Comparison of ENCODE assay signal across 15 mouse cellular contexts in genomic region chr3:126599335-126599734, GRCm38 (mm10). TPM values are rescaled to one million over a fixed set of nuclear protein-coding genes. Genes with fewer than 3 reads are reported as not detected.
DNase-seq lines count a peak whose midpoint lies in the region; ATAC-seq and TF ChIP-seq lines count a peak whose summit lies in the region.
"Had no signal": no experiment of that assay in that cellular context is flagged by ENCODE, and none has a peak within 500 bp of the region (broad histone marks: within the 10 kb centered on the region; RNA-seq: fewer than 3 reads in every experiment).

No protein-coding gene starts in this region.

- no peaks in the 10 kb centered on the region for H3K36me3 ChIP-seq in forebrain, postnatal 0 days (ENCODE audit: insufficient read depth)
- no peaks in the 10 kb centered on the region for H3K36me3 ChIP-seq in forebrain, embryonic 12.5 days (replicated peaks)
- 0 out of 2 replicates have a peak, but pooled peaks cover 4% of the 10 kb centered on the region for H3K36me3 ChIP-seq in hindbrain, embryonic 15.5 days
- H3K36me3 ChIP-seq in hindbrain, embryonic 10.5 days, result 0 out of 2 replicates have a peak, but pooled peaks cover 4% of the 10 kb centered on the region
- peaks cover 6% of the 10 kb centered on the region for H3K36me3 ChIP-seq in myocyte (ENCODE audit: control insufficient read depth, insufficient read depth)
- H3K36me3 ChIP-seq: liver, embryonic 12.5 days had no signal

- ATAC-seq in forebrain, postnatal 0 days, result no peak
- no peak for ATAC-seq in forebrain, embryonic 12.5 days (ENCODE audit: low FRiP score)
- ATAC-seq in hindbrain, embryonic 15.5 days (ENCODE audit: low FRiP score, low read depth), result no peak
- ATAC-seq: intestine, postnatal 0 days; liver, embryonic 12.5 days; Patski had no signal

- no peak overlapping the region for H3K27ac ChIP-seq in forebrain, postnatal 0 days (ENCODE audit: low read depth, low read length)
- H3K27ac ChIP-seq in forebrain, embryonic 12.5 days, result no peak overlapping the region
- H3K27ac ChIP-seq in hindbrain, embryonic 15.5 days (replicated peaks), result no peak overlapping the region
- no peak overlapping the region for H3K27ac ChIP-seq in hindbrain, embryonic 10.5 days
- H3K27ac ChIP-seq in embryonic fibroblast, embryonic 13.5 days (ENCODE audit: insufficient read depth, low read length), result peak overlapping the region; percentile 88
- H3K27ac ChIP-seq: liver, embryonic 12.5 days had no signal

- H3K4me1 ChIP-seq in forebrain, postnatal 0 days (ENCODE audit: insufficient read depth), result no peaks in the 10 kb centered on the region
- peaks cover 10% of the 10 kb centered on the region for H3K4me1 ChIP-seq in forebrain, embryonic 12.5 days
- H3K4me1 ChIP-seq in hindbrain, embryonic 15.5 days (replicated peaks), result peaks cover 22% of the 10 kb centered on the region; the same call in 1 of the 2 replicates
- H3K4me1 ChIP-seq in hindbrain, embryonic 10.5 days (replicated peaks), result peaks cover 16% of the 10 kb centered on the region
- H3K4me1 ChIP-seq in embryonic fibroblast, embryonic 13.5 days (ENCODE audit: control insufficient read depth, insufficient read depth, low read length), result peaks cover 2% of the 10 kb centered on the region; the same call in 1 of the 2 replicates

- H3K9me3 ChIP-seq in forebrain, postnatal 0 days (ENCODE audit: low read length), result no peaks in the 10 kb centered on the region; the same call in 1 of the 2 replicates
- H3K9me3 ChIP-seq in forebrain, embryonic 12.5 days, result no peaks in the 10 kb centered on the region
- no peaks in the 10 kb centered on the region for H3K9me3 ChIP-seq in hindbrain, embryonic 15.5 days
- no peaks in the 10 kb centered on the region for H3K9me3 ChIP-seq in hindbrain, embryonic 10.5 days
- H3K9me3 ChIP-seq: liver, embryonic 12.5 days had no signal

- no peak overlapping the region for H3ac ChIP-seq in myocyte (ENCODE audit: control insufficient read depth, insufficient read length)

- DNase-seq in forebrain, postnatal 0 days, result no peak
- no peak for DNase-seq in hindbrain, embryonic 10.5 days (ENCODE audit: low spot score)
- no peak for DNase-seq in layer of hippocampus, postnatal 14 days (ENCODE audit: low spot score in 2 of 2)
- DNase-seq: heart, adult 11 months; kidney, postnatal 10 days; layer of hippocampus, adult 9-11 months; left cerebral cortex, postnatal 4 days; lung, postnatal 14 days had no signal

- peak overlapping the region; percentile 85; the same call in 1 of the 2 replicates for H3K4me3 ChIP-seq in forebrain, postnatal 0 days (ENCODE audit: low read depth, low read length)
- no peak overlapping the region for H3K4me3 ChIP-seq in forebrain, embryonic 12.5 days (replicated peaks)
- peak overlapping the region; percentile 73 for H3K4me3 ChIP-seq in hindbrain, embryonic 15.5 days
- no peak overlapping the region for H3K4me3 ChIP-seq in hindbrain, embryonic 10.5 days
- no peak overlapping the region for H3K4me3 ChIP-seq in embryonic fibroblast, embryonic 13.5 days (ENCODE audit: insufficient read depth, low read length)
- no peak overlapping the region for H3K4me3 ChIP-seq in myocyte
- H3K4me3 ChIP-seq: liver, embryonic 12.5 days had no signal

- no peaks in the 10 kb centered on the region for H3K27me3 ChIP-seq in forebrain, postnatal 0 days (ENCODE audit: insufficient read depth, low read length)
- H3K27me3 ChIP-seq in forebrain, embryonic 12.5 days, result no peaks in the 10 kb centered on the region
- H3K27me3 ChIP-seq in hindbrain, embryonic 15.5 days, result no peaks in the 10 kb centered on the region
- no peaks in the 10 kb centered on the region; the same call in 1 of the 2 replicates for H3K27me3 ChIP-seq in hindbrain, embryonic 10.5 days (ENCODE audit: insufficient read depth, poor library complexity, severe bottlenecking)
- no peaks in the 10 kb centered on the region for H3K27me3 ChIP-seq in myocyte (ENCODE audit: control insufficient read depth, insufficient read depth, insufficient read length)
- H3K27me3 ChIP-seq: Patski had no signal

- TF ChIP-seq POLR2A in embryonic fibroblast, embryonic 13.5 days (IDR thresholded peaks at IDR 0.05; ENCODE audit: low read depth, low read length), result no peak
- no peak for TF ChIP-seq POLR2A in myocyte (IDR thresholded peaks at IDR 0.05; ENCODE audit: insufficient read length, low read depth)

- H3K9ac ChIP-seq in forebrain, postnatal 0 days, result no peak overlapping the region
- H3K9ac ChIP-seq in forebrain, embryonic 12.5 days, result no peak overlapping the region
- no peak overlapping the region for H3K9ac ChIP-seq in hindbrain, embryonic 15.5 days
- H3K9ac ChIP-seq: liver, embryonic 12.5 days had no signal

- 78% methylated on average over 2 of the region's 2 CpGs for WGBS in forebrain, postnatal 0 days
- WGBS in forebrain, embryonic 12.5 days, result 75% methylated on average over 2 of the region's 2 CpGs
- 78% methylated on average over 2 of the region's 2 CpGs for WGBS in hindbrain, embryonic 15.5 days
- WGBS in hindbrain, embryonic 10.5 days, result 85% methylated on average over 2 of the region's 2 CpGs

- TF ChIP-seq CTCF in forebrain, postnatal 0 days (IDR thresholded peaks at IDR 0.05; ENCODE audit: low read depth), result no peak
- no peak for TF ChIP-seq CTCF in embryonic fibroblast, embryonic 13.5 days (IDR thresholded peaks at IDR 0.05; ENCODE audit: borderline replicate concordance, insufficient read depth, low read length)

- peak overlapping the region; percentile 98 for H3K4me2 ChIP-seq in forebrain, postnatal 0 days (ENCODE audit: low read depth)
- H3K4me2 ChIP-seq in forebrain, embryonic 12.5 days, result no peak overlapping the region
- peak overlapping the region; percentile 92 for H3K4me2 ChIP-seq in hindbrain, embryonic 15.5 days
- H3K4me2 ChIP-seq in myocyte (ENCODE audit: low read depth), result peak overlapping the region; percentile 83
- H3K4me2 ChIP-seq: liver, embryonic 12.5 days had no signal

- peaks cover 66% of the 10 kb centered on the region for H3K79me2 ChIP-seq in myocyte (ENCODE audit: control insufficient read depth, insufficient read depth)

TF ChIP-seq in myocyte, 11 proteins besides CTCF, POLR2A, EP300 and RAD21:
- no peak for TF ChIP-seq MAX (IDR thresholded peaks at IDR 0.05; ENCODE audit: low read depth)
- no peak for TF ChIP-seq REST (IDR thresholded peaks at IDR 0.05; ENCODE audit: insufficient read depth, insufficient read length)
- no peak for TF ChIP-seq SRF (IDR thresholded peaks at IDR 0.05; ENCODE audit: control insufficient read depth, insufficient read length, low read depth)
- TF ChIP-seq MYOD1 (IDR thresholded peaks at IDR 0.05; ENCODE audit: control insufficient read depth in 1 of 3, insufficient read length in 2 of 3, low read depth in 2 of 3), result no peak
- TF ChIP-seq POLR2AphosphoS2 (IDR thresholded peaks at IDR 0.05; ENCODE audit: insufficient read length, low read depth), result no peak
- no peak for TF ChIP-seq TCF3 (IDR thresholded peaks at IDR 0.05; ENCODE audit: insufficient read length, low read depth)
- no peak for TF ChIP-seq USF1 (IDR thresholded peaks at IDR 0.05; ENCODE audit: low read depth)
- no peak for TF ChIP-seq E2F4 (IDR thresholded peaks at IDR 0.05; ENCODE audit: insufficient read depth)
- TF ChIP-seq CEBPB (IDR thresholded peaks at IDR 0.05; ENCODE audit: insufficient read depth, poor library complexity, severe bottlenecking), result no peak
- no peak for TF ChIP-seq TCF12 (IDR thresholded peaks at IDR 0.05; ENCODE audit: insufficient read depth, poor library complexity, severe bottlenecking)
- no peak for TF ChIP-seq MYOG (IDR thresholded peaks at IDR 0.05; ENCODE audit: control insufficient read depth in 1 of 3, insufficient read depth in 1 of 3, insufficient read length in 2 of 3, low read depth in 2 of 3)
TF ChIP-seq in myocyte: peak in this region for 0.

RNA-seq across cellular contexts. Expression of gene Camk2d, which starts 3.2 kb away (rescaled TPM):
- total RNA-seq in forebrain, postnatal 0 days (2014; rRNA removed), result 62.3 and 97.7 TPM in 2 replicates
- 30.9 and 52.8 TPM in 2 replicates for polyA plus RNA-seq in forebrain, postnatal 0 days (2015; fragmentation: Nextera tagmentation; extraction: Ambion mirVana)
- 19.7 and 24.0 TPM in 2 replicates for polyA plus RNA-seq in forebrain, embryonic 12.5 days (2016; fragmentation: Nextera tagmentation; extraction: Ambion mirVana)
- 82.1 and 85.4 TPM in 2 replicates for polyA plus RNA-seq in hindbrain, embryonic 15.5 days (2015; fragmentation: Nextera tagmentation; extraction: Ambion mirVana)
- polyA plus RNA-seq in hindbrain, embryonic 10.5 days (2016; fragmentation: Nextera tagmentation; extraction: Ambion mirVana), result 11.4 and 11.9 TPM in 2 replicates
- polyA plus RNA-seq in embryonic fibroblast, embryonic 13.5 days (2011; ENCODE audit: insufficient read length, low read depth, missing spikeins), result 186 and 189 TPM in 2 replicates
- 22.1 TPM for polyA plus RNA-seq in myocyte (2012; fragmentation: generic; extraction: Trizol)
- total RNA-seq in layer of hippocampus, postnatal 14 days (2021), result 10 to 100 TPM; 43.2 to 64.1 TPM

Comparison
In these comparisons a context has a peak if more than half of its experiments do, and no peak if none do; other contexts are left out.
1. H3K4me3 ChIP-seq: peak in forebrain, postnatal 0 days (single experiment) and hindbrain, embryonic 15.5 days (single experiment); none in forebrain, embryonic 12.5 days (single experiment), hindbrain, embryonic 10.5 days (single experiment), embryonic fibroblast, embryonic 13.5 days (single experiment) and myocyte (single experiment).